Mouse (Mus musculus): ENCODE data around the gene Ak7. TPM values are rescaled to one million over a fixed set of nuclear protein-coding genes. Genes with fewer than 3 reads are reported as not detected.

The Ak7 gene
- polyA plus RNA-seq, 1 experiment, result 0.02 TPM

GRCm38 (mm10) chr12:105810608-105811007 lies 104.8 kb downstream of the Ak7 start:
- TF ChIP-seq POLR2A (IDR thresholded peaks at IDR 0.05; ENCODE audit: insufficient read length, low read depth) (no peak), SRF (IDR thresholded peaks at IDR 0.05; ENCODE audit: control insufficient read depth, insufficient read length, low read depth) (no peak), REST (IDR thresholded peaks at IDR 0.05; ENCODE audit: insufficient read depth, insufficient read length) (no peak), TCF12 (IDR thresholded peaks at IDR 0.05; ENCODE audit: insufficient read depth, poor library complexity, severe bottlenecking) (no peak)
- Histone ChIP-seq H3K4me2 (ENCODE audit: low read depth) (no peak overlapping the region), H3ac (ENCODE audit: control insufficient read depth, insufficient read length) (no peak overlapping the region), H3K27me3 (ENCODE audit: control insufficient read depth, insufficient read depth, insufficient read length) (no peaks in the 10 kb centered on the region), H3K4me3 (no peak overlapping the region), H3K36me3 (ENCODE audit: control insufficient read depth, insufficient read depth) (peaks cover 58% of the 10 kb centered on the region), H3K79me2 (ENCODE audit: control insufficient read depth, insufficient read depth) (peaks cover 17% of the 10 kb centered on the region)

GRCm38 (mm10) chr12:105813957-105814356 lies 108.2 kb downstream of the Ak7 start:
- TF ChIP-seq E2F4 (IDR thresholded peaks at IDR 0.05; ENCODE audit: insufficient read depth), result no peak
- no peak for TF ChIP-seq MAX (IDR thresholded peaks at IDR 0.05; ENCODE audit: low read depth)
- no peak for TF ChIP-seq SRF (IDR thresholded peaks at IDR 0.05; ENCODE audit: control insufficient read depth, insufficient read length, low read depth)
- no peak for TF ChIP-seq POLR2AphosphoS2 (IDR thresholded peaks at IDR 0.05; ENCODE audit: insufficient read length, low read depth)
- no peak for TF ChIP-seq POLR2A (IDR thresholded peaks at IDR 0.05; ENCODE audit: insufficient read length, low read depth)
- no peak for TF ChIP-seq USF1 (IDR thresholded peaks at IDR 0.05; ENCODE audit: low read depth)
- TF ChIP-seq MYOG (IDR thresholded peaks at IDR 0.05; ENCODE audit: control insufficient read depth in 1 of 3, insufficient read depth in 1 of 3, insufficient read length in 2 of 3, low read depth in 2 of 3), result no peak
- TF ChIP-seq MYOD1 (IDR thresholded peaks at IDR 0.05; ENCODE audit: control insufficient read depth in 1 of 3, insufficient read length in 2 of 3, low read depth in 2 of 3), result no peak
- no peak for TF ChIP-seq CEBPB (IDR thresholded peaks at IDR 0.05; ENCODE audit: insufficient read depth, poor library complexity, severe bottlenecking)
- peaks cover 50% of the 10 kb centered on the region for H3K36me3 ChIP-seq (ENCODE audit: control insufficient read depth, insufficient read depth)

GRCm38 (mm10) chr12:105823472-105823871 lies 117.7 kb downstream of the Ak7 start:
- Histone ChIP-seq H3K4me2 (ENCODE audit: low read depth) (no peak overlapping the region), H3K79me2 (ENCODE audit: control insufficient read depth, insufficient read depth) (no peaks in the 10 kb centered on the region), H3K4me3 (no peak overlapping the region), H3ac (ENCODE audit: control insufficient read depth, insufficient read length) (no peak overlapping the region), H3K27me3 (ENCODE audit: control insufficient read depth, insufficient read depth, insufficient read length) (no peaks in the 10 kb centered on the region), H3K36me3 (ENCODE audit: control insufficient read depth, insufficient read depth) (peaks cover 55% of the 10 kb centered on the region)
- no peak for TF ChIP-seq REST (IDR thresholded peaks at IDR 0.05; ENCODE audit: insufficient read depth, insufficient read length)
- TF ChIP-seq TCF12 (IDR thresholded peaks at IDR 0.05; ENCODE audit: insufficient read depth, poor library complexity, severe bottlenecking), result no peak
- TF ChIP-seq MYOD1 (IDR thresholded peaks at IDR 0.05; ENCODE audit: control insufficient read depth in 1 of 3, insufficient read length in 2 of 3, low read depth in 2 of 3), result no peak
- no peak for TF ChIP-seq MAX (IDR thresholded peaks at IDR 0.05; ENCODE audit: low read depth)
- TF ChIP-seq MYOG (IDR thresholded peaks at IDR 0.05; ENCODE audit: control insufficient read depth in 1 of 3, insufficient read depth in 1 of 3, insufficient read length in 2 of 3, low read depth in 2 of 3), result no peak
- TF ChIP-seq CEBPB (IDR thresholded peaks at IDR 0.05; ENCODE audit: insufficient read depth, poor library complexity, severe bottlenecking), result no peak
- TF ChIP-seq USF1 (IDR thresholded peaks at IDR 0.05; ENCODE audit: low read depth), result no peak
- no peak for TF ChIP-seq SRF (IDR thresholded peaks at IDR 0.05; ENCODE audit: control insufficient read depth, insufficient read length, low read depth)
- no peak for TF ChIP-seq POLR2AphosphoS2 (IDR thresholded peaks at IDR 0.05; ENCODE audit: insufficient read length, low read depth)
- no peak for TF ChIP-seq E2F4 (IDR thresholded peaks at IDR 0.05; ENCODE audit: insufficient read depth)
- no peak for TF ChIP-seq POLR2A (IDR thresholded peaks at IDR 0.05; ENCODE audit: insufficient read length, low read depth)
- TF ChIP-seq TCF3 (IDR thresholded peaks at IDR 0.05; ENCODE audit: insufficient read length, low read depth), result no peak

More at GRCm38 (mm10) chr12:105813957-105814356, 108.2 kb downstream of the Ak7 start:
- no peak overlapping the region for H3ac ChIP-seq (ENCODE audit: control insufficient read depth, insufficient read length)
- H3K79me2 ChIP-seq (ENCODE audit: control insufficient read depth, insufficient read depth), result no peaks in the 10 kb centered on the region
- H3K4me3 ChIP-seq, result no peak overlapping the region
- H3K4me2 ChIP-seq (ENCODE audit: low read depth), result no peak overlapping the region
- no peaks in the 10 kb centered on the region for H3K27me3 ChIP-seq (ENCODE audit: control insufficient read depth, insufficient read depth, insufficient read length)

- Histone ChIP-seq H3ac (ENCODE audit: control insufficient read depth, insufficient read length) (no peak overlapping the region), H3K4me3 (no peak overlapping the region), H3K79me2 (ENCODE audit: control insufficient read depth, insufficient read depth) (no peaks in the 10 kb centered on the region), H3K36me3 (ENCODE audit: control insufficient read depth, insufficient read depth) (peaks cover 58% of the 10 kb centered on the region), H3K4me2 (ENCODE audit: low read depth) (no peak overlapping the region), H3K27me3 (ENCODE audit: control insufficient read depth, insufficient read depth, insufficient read length) (no peaks in the 10 kb centered on the region)
- no peak for TF ChIP-seq TCF3 (IDR thresholded peaks at IDR 0.05; ENCODE audit: insufficient read length, low read depth)
- no peak for TF ChIP-seq REST (IDR thresholded peaks at IDR 0.05; ENCODE audit: insufficient read depth, insufficient read length)
- TF ChIP-seq SRF (IDR thresholded peaks at IDR 0.05; ENCODE audit: control insufficient read depth, insufficient read length, low read depth), result no peak
- TF ChIP-seq E2F4 (IDR thresholded peaks at IDR 0.05; ENCODE audit: insufficient read depth), result no peak
Measured at GRCm38 (mm10) chr12:105824743-105825142, 119.0 kb downstream of the Ak7 start.

- Histone ChIP-seq H3K79me2 (ENCODE audit: control insufficient read depth, insufficient read depth) (no peaks in the 10 kb centered on the region), H3K4me2 (ENCODE audit: low read depth) (no peak overlapping the region), H3K4me3 (no peak overlapping the region), H3ac (ENCODE audit: control insufficient read depth, insufficient read length) (no peak overlapping the region), H3K27me3 (ENCODE audit: control insufficient read depth, insufficient read depth, insufficient read length) (no peaks in the 10 kb centered on the region), H3K36me3 (ENCODE audit: control insufficient read depth, insufficient read depth) (peaks cover 60% of the 10 kb centered on the region)
- no peak for TF ChIP-seq MAX (IDR thresholded peaks at IDR 0.05; ENCODE audit: low read depth)
- TF ChIP-seq TCF12 (IDR thresholded peaks at IDR 0.05; ENCODE audit: insufficient read depth, poor library complexity, severe bottlenecking), result no peak
- no peak for TF ChIP-seq MYOD1 (IDR thresholded peaks at IDR 0.05; ENCODE audit: control insufficient read depth in 1 of 3, insufficient read length in 2 of 3, low read depth in 2 of 3)
- TF ChIP-seq MYOG (IDR thresholded peaks at IDR 0.05; ENCODE audit: control insufficient read depth in 1 of 3, insufficient read depth in 1 of 3, insufficient read length in 2 of 3, low read depth in 2 of 3), result no peak
- no peak for TF ChIP-seq E2F4 (IDR thresholded peaks at IDR 0.05; ENCODE audit: insufficient read depth)
- TF ChIP-seq CEBPB (IDR thresholded peaks at IDR 0.05; ENCODE audit: insufficient read depth, poor library complexity, severe bottlenecking), result no peak
- no peak for TF ChIP-seq SRF (IDR thresholded peaks at IDR 0.05; ENCODE audit: control insufficient read depth, insufficient read length, low read depth)
- no peak for TF ChIP-seq TCF3 (IDR thresholded peaks at IDR 0.05; ENCODE audit: insufficient read length, low read depth)
- TF ChIP-seq POLR2AphosphoS2 (IDR thresholded peaks at IDR 0.05; ENCODE audit: insufficient read length, low read depth), result no peak
- TF ChIP-seq POLR2A (IDR thresholded peaks at IDR 0.05; ENCODE audit: insufficient read length, low read depth), result no peak
- TF ChIP-seq REST (IDR thresholded peaks at IDR 0.05; ENCODE audit: insufficient read depth, insufficient read length), result no peak
- no peak for TF ChIP-seq USF1 (IDR thresholded peaks at IDR 0.05; ENCODE audit: low read depth)
Measured at GRCm38 (mm10) chr12:105825266-105825665, 119.5 kb downstream of the Ak7 start.

Other genes starting within 250 kb of the Ak7 start
- gene Bdkrb2, start 142.8 kb upstream of the Ak7 start, polyA plus RNA-seq (2012; fragmentation: generic; extraction: Trizol), result 2.2 TPM
- 1.00 TPM for gene Bdkrb1, start 102.9 kb upstream of the Ak7 start, polyA plus RNA-seq (2012; fragmentation: generic; extraction: Trizol)
- gene Gskip, start 21.1 kb upstream of the Ak7 start, polyA plus RNA-seq (2012; fragmentation: generic; extraction: Trizol), result 17.4 TPM
- gene Atg2b, start 20.8 kb upstream of the Ak7 start, polyA plus RNA-seq (2012; fragmentation: generic; extraction: Trizol), result 20.0 TPM
- 78.6 TPM for gene Papola, start 78.7 kb downstream of the Ak7 start, polyA plus RNA-seq (2012; fragmentation: generic; extraction: Trizol)

All from myocyte (in vitro differentiated cells).